Mouse (Mus musculus): ENCODE data around the gene Trpm4. TPM values are rescaled to one million over a fixed set of nuclear protein-coding genes. Genes with fewer than 3 reads are reported as not detected.

The Trpm4 gene
- total RNA-seq (2023), result 10 to 100 TPM; 11.4 to 15.3 TPM

GRCm38 (mm10) chr7:45333431-45333982, at the start of gene Trpm4:
Trpm4 (minus strand) TSS chr7:45333780.

DNA sequence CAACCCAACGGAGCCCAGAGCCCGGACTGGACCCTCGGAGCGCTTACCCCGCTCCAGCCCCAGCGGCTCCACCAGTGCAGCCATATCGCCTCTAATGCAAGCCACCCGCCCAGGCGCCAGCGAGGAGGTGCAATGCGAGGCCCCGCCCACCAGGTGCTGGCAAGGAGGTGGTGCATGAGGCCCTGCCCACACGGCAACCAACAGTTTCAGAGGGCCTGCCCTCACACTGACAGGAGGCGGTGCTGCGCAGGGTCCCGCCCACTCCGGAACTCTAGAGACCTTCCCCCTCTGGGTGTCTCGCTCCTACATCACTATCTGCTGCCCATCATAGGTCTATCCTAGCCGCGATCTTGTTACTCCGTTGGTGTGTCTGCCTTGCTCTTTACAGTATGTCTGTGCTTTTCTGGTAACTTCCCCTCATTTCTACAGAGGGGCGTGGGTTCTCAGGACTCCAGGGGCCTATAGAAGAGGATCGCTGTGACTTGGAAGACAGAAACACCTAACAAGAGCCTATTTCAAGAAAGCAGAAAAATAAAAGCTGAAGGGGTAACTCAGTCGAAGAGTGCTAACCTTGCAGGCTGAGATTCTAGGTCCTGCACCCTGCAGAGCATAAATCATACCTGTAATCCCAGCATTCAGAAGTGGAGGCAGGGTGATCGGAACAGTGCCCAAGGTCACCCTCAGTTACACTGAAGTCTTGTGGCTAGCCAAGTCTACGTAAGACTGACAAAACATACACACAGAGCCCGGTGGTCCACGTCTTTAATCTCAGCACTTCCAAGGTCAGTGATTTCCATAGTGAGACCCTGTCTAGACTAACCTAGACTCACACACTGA, 37.1 kb upstream of the Trpm4 start, which contains the start of gene Lin7b:
Gene Lin7b (minus strand): TSS at position 109 of the 837 bp plus-strand sequence.

DNA sequence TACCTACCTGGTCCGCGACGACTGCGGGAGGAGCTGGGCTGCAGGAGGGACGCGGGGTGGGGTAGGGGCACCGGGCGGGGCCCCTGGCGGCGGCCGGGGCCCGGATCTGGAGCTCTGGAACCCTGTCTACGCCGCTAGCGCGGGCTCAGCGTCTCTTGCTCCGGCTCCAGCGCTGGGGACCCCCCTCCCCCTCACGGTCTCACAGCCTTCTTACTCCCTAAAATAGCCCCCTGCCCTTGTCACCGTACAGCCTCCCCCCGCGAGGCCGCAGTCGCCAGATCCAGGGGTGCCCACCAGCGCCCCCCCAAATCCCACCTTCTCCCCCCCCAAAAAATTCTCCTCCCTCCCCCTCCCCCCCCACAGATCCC, 33.1 kb upstream of the Trpm4 start, which contains the start of gene Ppfia3:
Gene Ppfia3 (minus strand): TSS at position 368 of the 368 bp plus-strand sequence.

DNA sequence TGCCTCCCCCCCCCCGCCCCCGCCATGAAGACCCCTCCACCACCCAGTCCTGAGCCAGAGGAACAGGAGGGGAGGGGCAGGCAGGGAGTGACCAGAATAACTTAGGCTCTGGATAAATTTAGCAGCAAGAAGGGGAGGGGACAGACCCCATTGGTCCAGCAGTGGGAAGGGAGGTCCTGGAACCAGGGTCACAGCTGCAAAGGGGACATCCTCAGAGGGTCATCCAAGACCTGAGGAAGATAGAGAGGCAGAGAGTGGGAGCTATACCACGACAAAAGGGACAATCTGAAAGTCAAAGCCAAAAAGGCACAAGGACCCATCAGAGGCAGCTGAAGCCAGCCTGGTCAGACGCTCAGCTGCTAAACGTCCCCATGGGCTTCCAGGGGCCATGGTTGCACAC, 1.5 kb upstream of the Trpm4 start, which contains the start of gene Hrc:
Gene Hrc (plus strand): TSS at position 235 of the 400 bp plus-strand sequence.

GRCm38 (mm10) chr7:45277136-45277760, 56.3 kb downstream of the Trpm4 start, which contains the start of gene Slc6a21:
Slc6a21 (plus strand) TSS chr7:45277513.

Other genes with a start within 250 kb of the Trpm4 start
- gene Rcn3, start 241.6 kb downstream of the Trpm4 start, total RNA-seq (2023), result 10 to 100 TPM; 16.3 to 23.6 TPM
- gene Fcgrt, start 229.9 kb downstream of the Trpm4 start, total RNA-seq (2023), result 10 to 100 TPM; 28.0 to 35.1 TPM
- 1,000 to 10,000 TPM; 3,284 to 3,343 TPM for gene Rps11, start 209.3 kb downstream of the Trpm4 start, total RNA-seq (2023)
- gene Rpl13a, start 205.0 kb downstream of the Trpm4 start, total RNA-seq (2023), result 1,000 to 10,000 TPM; 5,708 to 6,154 TPM
- gene Gm45713, start 197.5 kb downstream of the Trpm4 start, total RNA-seq (2023), result not detected
- 100 to 1,000 TPM; 236 to 250 TPM for gene Flt3l, start 197.3 kb downstream of the Trpm4 start, total RNA-seq (2023)
- gene Pih1d1, start 179.5 kb downstream of the Trpm4 start, total RNA-seq (2023), result 10 to 100 TPM; 30.3 to 44.8 TPM
- 10 to 100 TPM; 55.0 to 58.1 TPM for gene Aldh16a1, start 179.2 kb downstream of the Trpm4 start, total RNA-seq (2023)
- gene Slc17a7, start 169.8 kb downstream of the Trpm4 start, total RNA-seq (2023), result under 1 TPM in 1 of 2 experiments, not detected in 1; 0.30 TPM
- not detected for gene Gfy, start 154.2 kb downstream of the Trpm4 start, total RNA-seq (2023)
- not detected for gene Pth2, start 152.8 kb downstream of the Trpm4 start, total RNA-seq (2023)
- not detected for gene Ccdc155, start 128.9 kb downstream of the Trpm4 start, total RNA-seq (2023)
- gene Dkkl1, start 121.6 kb downstream of the Trpm4 start, total RNA-seq (2023), result 1 to 10 TPM in 1 of 2 experiments, under 1 TPM in 1; 0.83 to 1.0 TPM
- not detected for gene Tead2, start 118.0 kb downstream of the Trpm4 start, total RNA-seq (2023)
- gene Cd37, start 94.7 kb downstream of the Trpm4 start, total RNA-seq (2023), result 100 to 1,000 TPM; 270 to 288 TPM
- not detected for gene Slc6a16, start 92.7 kb downstream of the Trpm4 start, total RNA-seq (2023)
- gene Slc6a21, start 56.3 kb downstream of the Trpm4 start, total RNA-seq (2023), result not detected
- not detected for gene Hrc, start 1.5 kb upstream of the Trpm4 start, total RNA-seq (2023)
- under 1 TPM; 0.15 to 0.50 TPM for gene Ppfia3, start 33.2 kb upstream of the Trpm4 start, total RNA-seq (2023)
- gene Lin7b, start 36.8 kb upstream of the Trpm4 start, total RNA-seq (2023), result 1 to 10 TPM; 3.0 to 3.6 TPM
- 100 to 1,000 TPM; 682 to 709 TPM for gene Snrnp70, start 62.0 kb upstream of the Trpm4 start, total RNA-seq (2023)
- gene Kcna7, start 71.9 kb upstream of the Trpm4 start, total RNA-seq (2023), result not detected
- gene Ntf5, start 79.9 kb upstream of the Trpm4 start, total RNA-seq (2023), result not detected
- not detected for gene Lhb, start 87.0 kb upstream of the Trpm4 start, total RNA-seq (2023)
- gene Gys1, start 101.1 kb upstream of the Trpm4 start, total RNA-seq (2023), result 1 to 10 TPM; 6.5 to 6.8 TPM
- 10 to 100 TPM; 48.6 to 51.6 TPM for gene Ruvbl2, start 104.3 kb upstream of the Trpm4 start, total RNA-seq (2023)
- gene Ftl1, start 126.1 kb upstream of the Trpm4 start, total RNA-seq (2023), result 100 to 1,000 TPM; 409 to 413 TPM
- gene Bax, start 133.1 kb upstream of the Trpm4 start, total RNA-seq (2023), result 10 to 100 TPM; 79.4 to 86.6 TPM
- gene Tulp2, start 148.1 kb upstream of the Trpm4 start, total RNA-seq (2023), result not detected
- gene Gm45808, start 153.0 kb upstream of the Trpm4 start, total RNA-seq (2023), result not detected
- gene Dhdh, start 155.0 kb upstream of the Trpm4 start, total RNA-seq (2023), result under 1 TPM; 0.62 to 0.96 TPM
- 100 to 1,000 TPM in 1 of 2 experiments, 10 to 100 TPM in 1; 99.7 to 118 TPM for gene Nucb1, start 176.6 kb upstream of the Trpm4 start, total RNA-seq (2023)
- gene Ppp1r15a, start 192.5 kb upstream of the Trpm4 start, total RNA-seq (2023), result 100 to 1,000 TPM; 770 to 887 TPM
- 1 to 10 TPM; 1.2 to 1.4 TPM for gene Plekha4, start 192.6 kb upstream of the Trpm4 start, total RNA-seq (2023)
- gene Hsd17b14, start 221.1 kb upstream of the Trpm4 start, total RNA-seq (2023), result not detected
- gene Bcat2, start 236.4 kb upstream of the Trpm4 start, total RNA-seq (2023), result 10 to 100 TPM; 38.7 to 43.5 TPM